Mouse (Mus musculus) liver, adult 2 months (tissue): ENCODE data around the gene Hnf4a. TPM values are rescaled to one million over a fixed set of nuclear protein-coding genes. Genes with fewer than 3 reads are reported as not detected.
A peak's percentile ranks its signal among the peaks of the same experiment; 100 is the strongest.

ENCODE experiments used
- DNase-seq: peaks from one replicate; pipeline ENCODE4 v3.0.0-alpha.2; 2011; ENCODE audit warnings: low read depth, low spot score; ENCODE audit errors: extremely low read depth
- H3K27ac ChIP-seq: fragments of 200-500 bp; replicated peaks from 2 replicates; pipeline ENCODE4 v1.5.1; 2012; ENCODE audit warnings: low read depth, mild to moderate bottlenecking, control low read depth, inconsistent platforms, low read length; ENCODE audit not compliant: insufficient read depth
- H3K27me3 ChIP-seq: fragments of 200-500 bp; 2 replicates; pipeline ENCODE4 v1.6.1; 2012; ENCODE audit warnings: mild to moderate bottlenecking, moderate library complexity, low read length, inconsistent platforms; ENCODE audit not compliant: control insufficient read depth, insufficient read depth
- H3K36me3 ChIP-seq: fragments of 200-500 bp; 2 replicates; pipeline ENCODE4 v1.6.1; 2012; ENCODE audit warnings: low read length, inconsistent platforms; ENCODE audit not compliant: control insufficient read depth, insufficient read depth
- H3K4me1 ChIP-seq: fragments of 200-500 bp; 2 replicates; pipeline ENCODE4 v1.6.1; 2011; ENCODE audit warnings: low read length; ENCODE audit not compliant: control insufficient read depth, insufficient read depth
- H3K4me3 ChIP-seq: fragments of 200-500 bp; 2 replicates; pipeline ENCODE4 v1.5.1; 2011; ENCODE audit warnings: low read depth, mild to moderate bottlenecking, control low read depth, low read length, moderate library complexity; ENCODE audit not compliant: insufficient read depth
- H3K79me2 ChIP-seq: fragments of 200-500 bp; 2 replicates; pipeline ENCODE4 v1.6.1; 2012; ENCODE audit warnings: inconsistent platforms, mild to moderate bottlenecking, low read length, moderate library complexity; ENCODE audit not compliant: control insufficient read depth, insufficient read depth
- H3K9ac ChIP-seq: fragments of 200-500 bp; 2 replicates; pipeline ENCODE4 v1.6.1; 2012; ENCODE audit warnings: low read depth, mild to moderate bottlenecking, control low read depth, inconsistent platforms, low read length
- CTCF ChIP-seq: fragments of 200-500 bp; IDR thresholded peaks from 2 replicates; pipeline ENCODE4 v1.5.1; 2011; ENCODE audit warnings: low read depth, low read length, control low read depth
- POLR2A ChIP-seq: fragments of 200-500 bp; IDR thresholded peaks from 2 replicates; pipeline ENCODE4 v1.6.1; 2011; ENCODE audit warnings: low read length, control low read depth; ENCODE audit not compliant: insufficient read depth; ENCODE audit errors: extremely low read depth
- WGBS: fragments of 180-500 bp; shearing (Covaris S2); methylation state at CpG from one replicate; pipeline ENCODE4 v1.1.7; 2018; 5-methylcytosine and 5-hydroxymethylcytosine counted together
- polyA plus RNA-seq: library from polyadenylated mRNA; depleted of rRNA; stranded (reverse); fragments of >200 nt; gene quantifications from 2 replicates; pipeline ENCODE4 v1.2.3, GENCODE M21; 2012
- total RNA-seq: library from RNA; depleted of rRNA; stranded (reverse); fragments of >200 nt; gene quantifications from 2 replicates; pipeline ENCODE4 v1.2.3, GENCODE M21; 2014

The Hnf4a gene
- total and polyA plus RNA-seq, 2 experiments, result 164 to 260 TPM

- no peaks in the 10 kb centered on the region for H3K79me2 ChIP-seq
- peaks cover 19% of the 10 kb centered on the region for H3K4me1 ChIP-seq
- no peaks in the 10 kb centered on the region for H3K27me3 ChIP-seq
- H3K36me3 ChIP-seq, result peaks cover 85% of the 10 kb centered on the region
- TF ChIP-seq POLR2A, result no peak
- no peak for TF ChIP-seq CTCF
- H3K4me3 ChIP-seq, result no peak overlapping the region
- H3K27ac ChIP-seq, result no peak overlapping the region
- no peak overlapping the region for H3K9ac ChIP-seq
- DNase-seq, result peak; percentile 54
- 24% methylated on average over 8 of the region's 8 CpGs for WGBS
These were observed 58.0 kb downstream of the Hnf4a start for GRCm38 (mm10) chr2:163564646-163565045.

GRCm38 (mm10) chr2:163574321-163574720 lies 67.7 kb downstream of the Hnf4a start:
- H3K27ac ChIP-seq, result peak overlapping the region; percentile 98
- WGBS, result 20% methylated on average over 3 of the region's 3 CpGs
- no peaks in the 10 kb centered on the region for H3K27me3 ChIP-seq
- H3K4me1 ChIP-seq, result peaks cover 17% of the 10 kb centered on the region
- TF ChIP-seq CTCF (no peak), POLR2A (no peak)
- H3K4me3 ChIP-seq, result no peak overlapping the region
- 0 out of 2 replicates have a peak overlapping the region, but pooled peaks have one; percentile 14 for H3K9ac ChIP-seq
- peak; percentile 69 for DNase-seq
- peaks cover 22% of the 10 kb centered on the region for H3K36me3 ChIP-seq
- no peaks in the 10 kb centered on the region for H3K79me2 ChIP-seq

GRCm38 (mm10) chr2:163575248-163575647 lies 68.6 kb downstream of the Hnf4a start:
- Histone ChIP-seq H3K27me3 (no peaks in the 10 kb centered on the region), H3K4me3 (peak overlapping the region; percentile 44), H3K4me1 (peaks cover 20% of the 10 kb centered on the region), H3K79me2 (no peaks in the 10 kb centered on the region), H3K9ac (peak overlapping the region; percentile 84), H3K27ac (peak overlapping the region; percentile 98), H3K36me3 (peaks cover 12% of the 10 kb centered on the region)
- peak; percentile 91 for DNase-seq
- 0 out of 2 replicates have a peak, but pooled peaks have one; percentile 10 for TF ChIP-seq CTCF
- peak; percentile 58 for TF ChIP-seq POLR2A
- WGBS, result 6% methylated on average over 11 of the region's 11 CpGs

- H3K9ac ChIP-seq, result no peak overlapping the region
- H3K79me2 ChIP-seq, result no peaks in the 10 kb centered on the region
- no peak for DNase-seq
- H3K27me3 ChIP-seq, result no peaks in the 10 kb centered on the region
- WGBS, result 97% methylated on average over 2 of the region's 2 CpGs
- no peak overlapping the region for H3K4me3 ChIP-seq
- H3K4me1 ChIP-seq, result peaks cover 23% of the 10 kb centered on the region
- H3K27ac ChIP-seq, result no peak overlapping the region
- no peak for TF ChIP-seq POLR2A
- H3K36me3 ChIP-seq, result no peaks in the 10 kb centered on the region
These were observed 71.4 kb downstream of the Hnf4a start for GRCm38 (mm10) chr2:163577986-163578385.

- TF ChIP-seq CTCF (no peak), POLR2A (no peak)
- Histone ChIP-seq H3K4me3 (no peak overlapping the region), H3K79me2 (no peaks in the 10 kb centered on the region), H3K9ac (peak overlapping the region; percentile 20; the same call in 1 of the 2 replicates), H3K4me1 (peaks cover 19% of the 10 kb centered on the region), H3K27ac (peak overlapping the region; percentile 79), H3K27me3 (no peaks in the 10 kb centered on the region), H3K36me3 (no peaks in the 10 kb centered on the region)
- peak; percentile 95 for DNase-seq
- 26% methylated on average over 13 of the region's 13 CpGs for WGBS
These were observed 73.7 kb downstream of the Hnf4a start for GRCm38 (mm10) chr2:163580069-163580945.
